Mouse (Mus musculus) thymus, adult 2 months (tissue): ENCODE results near the gene Sh3pxd2b.

Source experiments
- CTCF ChIP-seq: fragments of 200-500 bp; IDR thresholded peaks from 2 replicates; pipeline ENCODE4 v1.5.1; 2012; ENCODE audit warnings: mild to moderate bottlenecking, control low read depth, low read length, moderate library complexity, borderline replicate concordance; ENCODE audit not compliant: control insufficient read depth, poor library complexity, insufficient read depth; ENCODE audit errors: extremely low read depth
- POLR2A ChIP-seq: fragments of 200-500 bp; IDR thresholded peaks from 2 replicates; pipeline ENCODE4 v1.6.1; 2012; ENCODE audit warnings: mild to moderate bottlenecking, low read length, control low read depth, moderate library complexity; ENCODE audit not compliant: control insufficient read depth, poor library complexity, insufficient read depth; ENCODE audit errors: extremely low read depth

GRCm38 (mm10) chr11:32321196-32321565 lies 26.4 kb upstream of the Sh3pxd2b start:
- TF ChIP-seq CTCF (peak; percentile 88), POLR2A (no peak)
